Mouse (Mus musculus) CD4-positive helper T cell, adult 2 months (primary cell): ENCODE measurements around the gene Evx2.

Experiments
- DNase-seq: peaks from one replicate; pipeline ENCODE4 v3.0.0-alpha.2; 2012; ENCODE audit warnings: low read depth, missing footprints, low spot score

The Evx2 gene

GRCm38 (mm10) chr2:74681594-74682531 is 22.5 kb upstream of the Evx2 start:
- no peak for DNase-seq

GRCm38 (mm10) chr2:74680561-74681398 is 21.4 kb upstream of the Evx2 start:
- DNase-seq = no peak

GRCm38 (mm10) chr2:74679980-74680379 is 20.6 kb upstream of the Evx2 start:
- DNase-seq = no peak

DNA sequence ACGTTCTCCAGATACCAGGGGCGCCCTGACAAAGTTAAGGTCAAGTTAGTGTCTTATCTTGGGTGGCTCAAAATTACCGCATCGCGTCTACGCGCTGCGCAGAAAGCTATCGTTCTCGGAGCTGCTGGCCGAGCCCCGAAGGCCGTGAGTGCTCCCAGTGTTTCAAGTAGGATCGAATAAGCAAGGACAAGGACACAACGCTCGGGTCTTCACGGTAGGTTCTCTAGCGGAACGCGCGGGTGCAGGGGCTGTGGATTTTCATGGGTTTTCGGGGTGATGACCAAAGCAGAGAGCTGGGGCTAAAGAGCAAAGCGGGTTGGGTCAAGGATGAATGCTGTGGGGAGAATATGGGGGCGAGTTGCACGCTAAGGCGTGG is 20.2 kb upstream of the Evx2 start:
- DNase-seq = no peak

DNA sequence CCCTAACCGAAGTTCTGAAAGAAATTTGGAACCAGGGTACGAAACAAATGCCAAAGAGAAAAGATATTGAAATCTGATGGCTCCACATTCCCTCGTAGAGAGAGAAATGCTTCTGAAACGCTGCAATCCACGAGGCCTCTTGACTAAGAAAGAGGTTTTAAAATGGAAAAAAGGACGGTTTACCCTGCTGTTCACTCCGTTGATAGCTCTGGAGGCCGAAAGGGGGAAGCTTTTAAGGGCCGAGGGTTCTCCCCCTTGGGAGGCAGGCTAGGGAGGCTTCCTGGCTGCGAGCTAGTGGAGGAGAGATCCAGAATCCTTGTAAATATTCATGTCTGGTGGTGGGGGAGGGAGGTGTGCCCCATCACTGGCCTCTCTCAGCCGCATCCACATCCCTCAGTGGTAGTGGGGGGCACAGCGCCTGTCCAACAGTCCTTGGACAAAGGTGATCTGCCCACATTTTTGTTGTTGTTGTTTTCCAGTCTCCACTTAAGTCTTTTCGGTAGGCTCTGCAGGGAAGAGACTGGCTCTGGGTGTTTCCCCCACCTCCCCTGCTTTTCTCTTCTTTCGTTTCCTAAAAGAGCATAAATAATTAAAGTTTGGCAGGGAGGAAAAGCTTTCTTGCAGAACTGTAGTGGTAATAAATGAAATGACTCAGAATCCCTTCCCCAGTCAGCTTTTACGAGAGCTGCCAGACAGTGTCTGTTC is 19.7 kb upstream of the Evx2 start, which contains the start of gene Hoxd11:
Hoxd11 (plus strand) TSS at position 667 of the 705 bp plus-strand sequence.
- DNase-seq = no peak

GRCm38 (mm10) chr2:74677106-74677505 is 17.7 kb upstream of the Evx2 start:
- DNase-seq = no peak

DNA sequence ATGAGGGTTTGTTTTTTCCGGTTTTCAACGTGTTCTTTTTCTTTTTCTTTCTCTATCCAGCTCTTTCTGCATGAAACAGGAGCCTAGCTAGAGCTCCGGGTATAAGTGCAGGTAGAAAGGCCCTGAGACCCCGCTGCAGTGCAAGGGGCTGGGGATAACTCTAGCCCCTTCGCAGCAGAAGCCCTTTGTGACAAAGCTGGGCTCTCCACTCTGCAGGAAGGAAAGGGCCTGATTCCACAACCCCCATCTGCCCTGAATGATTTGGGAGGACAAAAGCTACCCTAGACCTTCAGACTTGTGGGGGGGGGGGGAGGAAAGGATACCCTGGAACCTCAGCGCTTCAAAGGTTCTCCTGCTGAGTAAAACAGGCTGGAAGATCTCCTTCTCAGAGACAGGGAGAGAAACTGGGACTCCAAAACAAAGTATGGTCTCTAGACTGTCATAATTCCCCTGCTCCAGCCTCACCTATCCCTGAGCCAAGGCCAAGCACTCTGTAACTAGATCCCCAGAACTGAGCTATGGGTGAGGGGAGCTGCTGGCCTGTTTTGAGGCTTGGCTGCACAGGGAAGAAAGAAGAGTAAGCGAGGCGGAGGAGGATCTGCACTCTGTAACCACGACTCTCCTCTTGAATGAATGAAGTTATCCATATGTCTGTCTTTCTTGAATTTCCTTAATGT is 17.2 kb upstream of the Evx2 start:
- no peak for DNase-seq

- DNase-seq = no peak
These were observed 16.4 kb upstream of the Evx2 start for GRCm38 (mm10) chr2:74675666-74676282.

GRCm38 (mm10) chr2:74674881-74675665 is 15.7 kb upstream of the Evx2 start, which contains the start of gene Hoxd12:
TSS of gene Hoxd12 (plus strand) at chr2:74675013.
- DNase-seq = no peak

GRCm38 (mm10) chr2:74673835-74674425 is 14.6 kb upstream of the Evx2 start:
- no peak for DNase-seq

DNA sequence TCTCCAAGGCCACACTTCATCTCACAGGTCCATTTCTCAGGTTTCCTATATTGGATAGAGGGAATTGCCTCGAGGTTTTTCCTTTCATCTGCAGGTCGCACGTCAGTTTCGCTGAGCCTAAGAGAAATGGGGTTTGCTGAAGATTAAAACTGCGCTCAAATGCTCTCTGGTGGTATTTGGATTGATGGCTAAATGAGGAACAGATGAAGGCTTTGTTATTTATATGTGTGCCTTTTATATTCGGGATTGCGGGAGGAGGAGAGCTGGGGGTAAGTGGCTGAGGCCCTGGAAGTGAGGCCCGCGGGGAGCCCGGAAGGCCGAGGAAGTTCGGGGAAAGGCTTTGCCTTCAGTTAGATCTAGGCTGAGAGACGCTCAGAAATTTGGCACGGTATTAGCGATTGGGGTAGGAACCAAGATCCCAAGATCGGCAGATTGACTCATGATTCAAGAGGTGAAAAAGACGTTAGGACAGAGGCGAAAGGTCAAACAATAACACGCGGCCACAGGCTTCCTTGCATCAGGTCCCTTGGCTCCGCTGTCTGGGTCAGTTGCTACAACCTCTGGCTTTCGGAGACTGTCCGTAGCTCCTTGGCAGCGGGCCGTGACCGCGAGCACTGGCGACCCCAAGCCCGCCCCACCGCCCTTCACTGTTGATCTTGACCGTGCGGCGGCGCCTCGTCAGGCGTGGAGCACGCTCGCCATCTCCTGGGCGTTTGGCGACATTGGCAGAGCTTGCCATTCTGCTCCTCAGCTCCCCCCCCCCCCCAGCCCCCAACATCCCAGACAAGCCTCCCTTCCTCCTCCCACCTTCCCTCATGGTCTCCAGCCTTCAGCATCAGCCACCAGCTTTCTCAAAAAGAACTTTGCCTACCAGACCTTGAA is 13.4 kb upstream of the Evx2 start:
- DNase-seq = peak; percentile 56

GRCm38 (mm10) chr2:74671847-74672246 is 12.5 kb upstream of the Evx2 start:
- no peak for DNase-seq

GRCm38 (mm10) chr2:74670632-74671188 is 11.4 kb upstream of the Evx2 start:
- DNase-seq = no peak

- no peak for DNase-seq
These were observed 10.4 kb upstream of the Evx2 start for GRCm38 (mm10) chr2:74669650-74670235.

GRCm38 (mm10) chr2:74669230-74669578 is 9.8 kb upstream of the Evx2 start:
- DNase-seq = no peak

DNA sequence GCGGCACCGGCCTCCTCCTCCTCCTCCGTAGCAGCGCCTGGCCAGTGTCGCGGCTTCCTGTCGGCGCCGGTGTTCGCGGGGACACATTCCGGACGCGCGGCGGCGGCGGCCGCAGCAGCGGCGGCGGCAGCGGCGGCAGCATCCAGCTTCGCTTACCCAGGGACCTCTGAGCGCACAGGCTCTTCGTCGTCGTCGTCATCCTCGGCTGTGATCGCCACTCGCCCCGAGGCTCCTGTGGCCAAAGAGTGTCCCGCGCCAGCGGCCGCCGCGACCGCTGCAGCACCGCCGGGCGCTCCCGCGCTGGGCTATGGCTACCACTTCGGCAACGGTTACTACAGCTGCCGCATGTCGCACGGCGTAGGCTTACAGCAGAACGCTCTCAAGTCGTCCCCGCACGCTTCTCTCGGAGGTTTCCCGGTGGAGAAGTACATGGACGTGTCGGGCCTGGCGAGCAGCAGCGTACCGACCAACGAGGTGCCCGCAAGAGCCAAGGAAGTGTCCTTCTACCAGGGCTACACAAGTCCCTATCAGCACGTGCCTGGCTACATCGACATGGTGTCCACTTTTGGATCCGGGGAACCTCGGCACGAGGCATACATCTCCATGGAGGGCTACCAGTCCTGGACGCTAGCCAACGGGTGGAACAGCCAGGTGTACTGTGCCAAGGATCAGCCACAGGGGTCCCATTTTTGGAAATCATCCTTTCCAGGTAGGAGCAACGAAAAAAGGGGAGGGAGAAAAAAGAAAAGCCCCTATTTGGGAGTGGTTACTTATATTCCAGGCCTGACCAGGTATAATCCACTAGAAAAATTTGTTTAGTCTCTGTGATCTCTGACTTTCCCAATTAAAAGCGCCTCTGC is 9.2 kb upstream of the Evx2 start:
- no peak for DNase-seq

GRCm38 (mm10) chr2:74667842-74668357 is 8.5 kb upstream of the Evx2 start, which contains the start of gene Hoxd13:
TSS of gene Hoxd13 (plus strand) at chr2:74668310.
- DNase-seq = no peak
